Mouse (Mus musculus) liver, postnatal 0 days (tissue): ENCODE measurements around the gene Crtc1.

ENCODE experiments used
- CTCF ChIP-seq: sonication (generic); IDR thresholded peaks from 2 replicates; pipeline ENCODE4 v1.5.1; 2016; ENCODE audit warnings: antibody characterized with exemption, low read depth
- EP300 ChIP-seq: IDR thresholded peaks from 2 replicates; pipeline ENCODE4 v1.6.1; 2016; ENCODE audit warnings: antibody characterized with exemption, low read depth, mild to moderate bottlenecking

DNA sequence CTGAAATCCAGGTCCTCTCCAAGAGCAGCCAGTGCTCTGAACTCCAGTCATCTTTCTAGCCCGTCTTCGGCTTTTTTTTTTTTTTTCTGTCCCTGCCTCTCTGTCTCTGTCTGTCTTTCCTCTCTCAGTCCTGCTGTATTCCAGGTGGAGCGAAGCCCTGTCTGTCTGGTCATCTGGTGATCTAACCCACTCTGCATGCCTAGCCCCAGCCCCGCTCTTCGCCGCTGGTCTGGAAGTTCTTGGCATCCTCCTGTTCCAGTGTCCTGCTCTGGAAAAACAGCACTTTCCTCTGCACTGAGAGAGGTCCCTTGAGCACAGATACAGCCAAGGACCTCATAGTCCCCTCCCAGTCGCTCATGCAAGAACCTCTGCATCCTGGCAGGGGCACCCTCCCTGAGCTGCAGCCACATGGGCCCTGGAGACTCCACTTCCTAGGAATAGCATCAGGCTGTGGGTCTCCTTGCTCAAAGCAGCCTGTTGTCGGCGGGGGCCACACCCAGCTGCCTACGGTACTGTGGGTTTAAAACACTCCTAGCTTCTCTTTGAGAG is 77.8 kb downstream of the Crtc1 start:
- no peak for TF ChIP-seq CTCF
- TF ChIP-seq EP300: no peak
